Mouse (Mus musculus) right cerebral cortex, postnatal 4 days (tissue): ENCODE data around the gene Mfap1a.
"Not testable (repeated sequence)": the region's sequence is repeated elsewhere in the genome, so short reads cannot be mapped to it uniquely, and the experiment has no call there.

Source experiments
- DNase-seq: peaks from one replicate; pipeline ENCODE4 v3.0.0-alpha.2; 2022

Mfap1a gene

DNA sequence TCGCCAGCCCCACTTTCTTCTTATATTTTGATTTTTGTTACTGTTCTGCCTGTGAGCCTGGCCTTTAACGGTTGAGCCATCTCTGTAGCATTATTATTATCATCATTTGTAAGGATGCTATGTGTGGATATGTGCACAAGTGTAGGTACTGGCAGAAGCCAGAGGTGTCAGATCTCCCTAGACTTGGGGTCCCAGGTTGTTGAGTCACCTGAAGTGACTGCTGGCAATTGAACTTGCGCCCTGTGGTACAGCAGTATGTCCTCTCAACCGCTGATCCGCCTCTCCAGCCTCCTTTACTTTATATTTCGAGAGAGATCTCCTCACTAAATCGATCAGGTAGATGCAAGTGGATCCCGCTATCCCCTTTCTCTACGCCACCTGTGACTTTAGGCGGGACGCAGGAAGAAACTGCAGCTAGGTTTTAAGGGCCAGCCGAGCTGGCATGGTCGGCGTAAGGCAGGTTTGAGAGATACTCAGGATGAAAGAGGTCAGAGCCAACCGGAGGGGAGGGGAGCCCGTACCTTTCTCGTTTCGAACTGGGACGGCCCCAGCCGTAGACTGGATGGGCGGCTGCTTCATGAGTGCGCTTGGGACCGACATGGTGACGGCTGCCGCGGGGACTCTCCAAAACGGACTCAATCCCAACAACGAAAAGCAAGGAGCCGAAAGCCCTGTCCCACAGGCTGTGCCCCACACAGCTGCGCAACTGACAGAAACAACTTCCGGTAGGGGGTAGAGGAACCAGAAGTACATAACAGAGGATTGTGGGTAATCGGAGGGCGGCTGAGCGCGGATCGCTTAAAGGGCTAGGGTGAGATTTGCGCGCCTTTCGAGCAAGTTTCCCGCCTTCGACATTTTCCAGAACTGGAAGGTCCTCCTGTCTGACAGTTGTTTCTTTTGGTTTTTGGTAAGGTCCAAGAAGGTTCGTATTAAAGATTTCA, at the start of gene Mfap1a, which contains the start of gene Wdr76:
Gene Mfap1a, minus strand, starts transcription at position 724 of the 941 bp plus-strand sequence.
Gene Wdr76, plus strand, starts transcription at position 782 of the 941 bp plus-strand sequence.
- peak; percentile 70 for DNase-seq

DNA sequence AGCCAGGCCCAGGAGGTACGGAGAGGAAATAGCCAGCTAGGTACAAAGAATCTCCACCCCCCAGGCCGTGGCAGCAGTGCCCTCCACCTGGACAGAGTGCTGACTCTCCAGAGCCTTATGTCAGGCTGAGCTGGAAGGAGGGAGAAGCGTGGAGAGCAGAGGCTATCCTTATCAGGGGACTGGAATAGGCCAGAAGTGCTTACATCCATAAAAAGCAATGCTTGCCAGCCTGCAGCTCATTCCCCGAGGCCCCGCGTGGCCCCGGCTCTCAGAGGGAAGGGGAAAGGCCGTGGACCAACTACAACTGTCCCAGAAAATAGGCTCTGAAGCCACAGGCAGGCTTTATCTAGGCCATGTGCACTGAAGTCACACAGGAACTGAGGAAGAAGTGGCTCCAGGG, 44.8 kb upstream of the Mfap1a start:
- DNase-seq = no peak

DNA sequence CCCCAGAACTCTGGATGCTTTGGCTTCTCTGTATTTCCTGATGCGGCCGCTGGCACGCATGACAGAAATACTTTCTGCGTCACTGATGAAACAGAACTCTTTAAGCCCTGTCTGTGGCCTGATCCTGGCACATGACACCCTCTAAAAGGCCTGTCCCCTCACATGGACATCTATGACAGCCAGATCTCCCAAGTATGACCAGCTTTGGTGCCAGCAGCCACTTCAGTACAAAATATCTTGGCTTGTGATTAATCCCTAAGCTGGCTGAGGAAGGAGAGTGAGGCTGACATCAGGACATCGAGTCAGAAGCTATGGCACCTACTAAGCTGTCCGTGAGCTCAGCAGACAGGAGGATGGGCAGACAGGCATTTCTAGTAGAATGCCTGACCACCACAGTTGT, 43.2 kb upstream of the Mfap1a start:
- DNase-seq = no peak

DNA sequence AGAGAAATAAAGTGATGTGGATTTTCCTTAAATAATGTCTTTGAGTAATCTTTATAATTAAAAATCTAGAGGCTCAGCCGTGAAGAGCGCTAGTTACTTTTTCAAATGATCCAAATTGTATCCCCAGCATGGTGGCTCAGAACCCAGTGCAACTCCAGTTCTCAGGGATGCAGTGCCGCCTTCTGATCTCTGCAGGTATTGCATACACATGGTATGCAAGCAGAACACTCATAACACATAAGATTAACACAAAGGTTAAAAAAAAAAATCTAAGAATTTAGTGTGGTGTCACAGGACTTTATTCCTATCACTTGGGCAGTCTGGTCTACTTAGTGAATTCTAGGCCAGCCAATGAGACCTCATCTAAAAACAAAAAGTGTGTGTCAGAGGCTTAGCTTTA, 38.4 kb upstream of the Mfap1a start:
- no peak for DNase-seq

DNA sequence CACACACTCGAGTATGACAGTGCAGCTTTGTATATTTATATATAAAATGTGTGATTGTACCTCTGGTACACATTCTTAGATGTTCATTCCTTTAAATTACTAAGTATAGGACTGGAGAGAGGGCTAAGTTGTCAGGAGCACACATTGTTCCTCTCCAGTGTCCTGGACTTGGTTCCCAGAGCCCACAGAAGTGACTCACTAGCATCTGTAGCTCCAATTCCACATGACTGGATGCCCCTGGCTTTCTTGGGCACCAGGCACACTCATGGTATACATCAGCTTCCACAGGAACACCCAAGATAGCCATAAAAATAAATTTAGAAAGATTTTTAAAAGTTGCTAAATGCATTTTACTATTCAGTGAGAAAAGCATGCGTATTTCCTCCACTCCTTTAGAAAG, 18.6 kb upstream of the Mfap1a start:
- no peak for DNase-seq

DNA sequence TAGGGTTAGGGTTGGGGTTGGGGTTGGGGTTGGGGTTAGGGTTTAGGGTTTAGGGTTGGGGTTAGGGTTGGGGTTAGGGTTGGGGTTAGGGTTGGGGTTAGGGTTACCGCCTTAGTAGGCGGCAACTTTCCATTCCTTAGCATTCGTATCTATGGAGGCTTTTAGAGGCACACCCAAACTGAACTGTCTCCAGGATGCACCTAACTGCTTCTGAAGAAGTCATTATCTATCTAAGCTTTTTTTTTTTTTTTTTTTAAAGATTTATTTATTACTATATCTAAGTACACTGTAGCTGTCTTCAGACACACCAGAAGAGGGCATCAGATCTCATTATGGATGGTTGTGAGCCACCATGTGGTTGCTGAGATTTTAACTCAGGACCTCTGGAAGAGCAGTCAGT, 16.4 kb upstream of the Mfap1a start:
- DNase-seq = not testable (repeated sequence)

DNA sequence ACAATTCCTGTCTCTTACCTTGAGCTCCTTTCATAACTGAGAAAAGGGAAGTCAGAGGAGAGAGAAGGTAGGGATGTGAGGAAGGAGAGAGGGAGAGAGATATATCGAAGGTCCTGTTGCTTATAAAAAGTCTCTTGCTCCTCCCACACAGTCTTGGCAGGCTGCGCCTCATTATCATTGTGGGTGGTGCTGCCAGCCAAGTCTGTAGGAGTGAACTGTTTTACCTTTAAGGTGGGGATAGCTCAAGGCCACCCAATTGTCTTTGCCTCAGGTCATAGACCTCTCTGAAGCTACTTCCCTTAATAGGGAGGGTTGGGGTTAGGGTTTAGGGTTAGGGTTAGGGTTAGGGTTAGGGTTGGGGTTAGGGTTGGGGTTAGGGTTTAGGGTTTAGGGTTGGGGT, 15.5 kb upstream of the Mfap1a start:
- no peak for DNase-seq

DNA sequence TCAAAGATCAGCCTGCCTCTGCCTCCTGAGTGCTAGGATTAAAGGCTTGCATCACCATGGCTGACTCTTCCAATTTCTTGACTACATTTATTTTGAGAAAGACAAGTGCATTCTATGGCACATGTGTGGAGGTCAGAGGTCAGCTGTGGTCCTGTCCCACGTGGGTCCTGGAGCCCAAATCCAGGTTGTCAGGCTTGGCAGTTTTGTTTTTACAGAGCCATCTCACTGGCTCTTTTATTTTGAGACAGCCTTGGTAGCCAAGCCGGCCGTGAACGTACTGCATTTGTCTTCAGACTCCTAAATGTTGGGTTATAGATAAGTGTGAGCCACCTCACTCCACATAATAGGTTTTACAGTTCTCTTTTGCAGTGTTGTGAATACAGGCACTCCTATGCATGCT, 12.2 kb upstream of the Mfap1a start:
- DNase-seq = not testable (repeated sequence)

DNA sequence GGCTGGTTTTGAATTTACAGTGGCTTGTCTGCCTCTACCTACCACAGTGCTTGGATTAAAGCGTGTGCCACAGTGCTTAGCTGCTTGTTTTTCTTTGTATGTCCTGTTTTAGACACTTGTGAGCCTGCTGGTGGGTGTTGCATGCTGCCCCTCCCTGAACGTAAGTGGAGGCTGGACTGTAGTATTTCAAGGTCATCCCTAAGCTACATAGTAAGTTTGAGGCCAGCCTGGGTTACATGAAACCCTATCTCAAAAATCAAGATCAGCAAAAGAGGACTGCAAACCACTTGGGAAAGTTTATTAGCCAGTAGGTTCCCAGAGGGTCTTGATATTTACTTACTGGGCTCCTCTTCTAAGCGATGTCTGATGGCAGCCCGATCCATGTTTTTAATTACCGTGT, 11.6 kb upstream of the Mfap1a start:
- no peak for DNase-seq

DNA sequence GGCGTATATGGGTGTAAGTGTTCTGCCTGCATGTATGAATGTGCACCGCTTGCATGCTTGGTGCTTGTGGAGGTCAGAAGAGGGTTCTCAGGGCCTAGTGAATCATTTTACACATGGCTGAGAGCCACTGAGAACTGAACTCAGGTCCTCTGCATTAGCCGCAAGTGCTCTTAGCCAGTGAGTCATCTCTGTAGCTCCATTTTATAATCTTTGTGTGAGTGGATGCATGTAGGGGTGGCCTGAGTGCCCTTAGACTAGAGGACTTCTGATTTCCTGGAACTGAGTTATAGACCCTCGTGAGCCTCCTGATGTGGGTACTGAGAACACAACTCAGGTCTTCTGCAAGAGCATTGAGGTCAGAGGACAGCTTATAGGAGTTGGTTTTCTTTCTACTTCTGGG, 7.7 kb upstream of the Mfap1a start:
- no peak for DNase-seq

DNA sequence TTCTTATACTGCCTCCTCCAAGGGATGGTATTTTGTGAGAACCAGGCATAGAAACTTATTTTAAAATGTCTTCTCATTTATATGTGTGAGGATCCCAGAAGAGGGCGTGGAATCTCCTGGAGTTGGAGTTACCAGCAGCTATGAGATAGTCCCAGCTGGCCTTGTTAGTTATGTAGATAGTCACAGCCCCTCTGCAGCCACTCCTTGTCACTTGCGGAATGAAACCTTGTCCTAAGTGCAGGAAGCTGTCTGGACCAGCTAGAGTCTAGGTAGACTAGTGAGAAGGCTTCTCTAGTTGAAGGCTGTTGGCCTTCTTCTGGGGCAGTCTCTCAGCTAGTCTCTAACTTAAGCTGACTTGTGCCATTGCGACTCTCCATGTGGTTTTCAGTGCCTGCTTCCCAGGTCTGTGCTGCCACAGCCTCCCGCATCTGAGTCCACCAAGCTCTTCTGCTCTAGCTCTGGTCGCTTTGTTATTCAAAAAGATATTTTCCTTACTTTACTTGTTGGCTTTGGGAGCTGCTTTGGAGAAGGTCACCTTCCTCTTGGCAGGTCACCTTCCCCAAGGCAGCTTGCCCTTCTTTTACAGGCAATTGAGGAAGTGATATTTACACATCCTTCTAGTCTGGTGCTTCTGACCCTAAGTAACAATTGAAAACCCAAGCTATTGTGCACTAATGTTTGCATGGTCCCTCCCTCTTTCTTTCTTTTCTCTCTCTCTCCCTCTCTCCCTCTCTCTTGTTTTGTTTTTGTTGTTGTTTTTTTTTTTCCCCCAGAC, 6.7 kb upstream of the Mfap1a start:
- DNase-seq = not testable (repeated sequence)

DNA sequence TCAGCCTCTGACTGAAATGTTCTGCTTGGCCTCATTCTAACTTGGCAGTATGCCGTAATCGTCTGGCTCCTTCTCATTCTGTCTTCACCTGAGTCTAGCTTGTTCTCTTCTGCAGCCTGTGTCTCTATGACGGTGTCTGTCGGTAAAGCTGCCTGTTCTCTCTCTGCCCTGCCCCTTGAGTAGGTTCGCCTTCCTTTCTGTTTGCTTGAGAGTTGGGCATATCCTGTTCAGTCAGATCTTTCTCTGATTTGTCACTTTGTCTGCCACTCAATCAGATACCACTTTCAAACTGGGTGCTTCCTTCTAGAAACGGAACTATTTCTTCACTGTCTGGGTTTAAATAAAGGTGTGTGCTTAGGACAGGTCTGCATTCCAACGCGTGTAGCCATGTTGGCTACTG, 4.9 kb upstream of the Mfap1a start:
- DNase-seq = no peak

DNA sequence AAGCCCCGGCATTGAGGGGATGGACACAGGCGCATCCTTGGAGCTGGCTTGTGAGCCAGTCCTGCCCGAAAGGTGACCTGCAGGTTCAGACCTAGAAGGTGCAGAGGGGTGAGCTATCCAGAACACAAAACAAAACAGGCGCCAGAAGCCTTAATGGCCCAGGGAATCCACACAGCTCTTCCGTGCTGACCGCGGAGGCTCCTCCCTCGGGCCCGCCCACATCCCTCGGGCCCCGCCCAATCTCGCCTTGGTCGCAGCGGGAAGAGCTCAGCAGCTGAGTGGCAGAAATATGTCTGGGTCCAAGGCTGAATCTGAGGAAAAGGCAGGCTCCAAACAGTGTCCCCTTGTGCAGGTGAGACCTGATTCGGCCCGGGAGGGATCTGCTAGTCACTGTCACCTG, 3.1 kb upstream of the Mfap1a start:
- peak; percentile 51 for DNase-seq

DNA sequence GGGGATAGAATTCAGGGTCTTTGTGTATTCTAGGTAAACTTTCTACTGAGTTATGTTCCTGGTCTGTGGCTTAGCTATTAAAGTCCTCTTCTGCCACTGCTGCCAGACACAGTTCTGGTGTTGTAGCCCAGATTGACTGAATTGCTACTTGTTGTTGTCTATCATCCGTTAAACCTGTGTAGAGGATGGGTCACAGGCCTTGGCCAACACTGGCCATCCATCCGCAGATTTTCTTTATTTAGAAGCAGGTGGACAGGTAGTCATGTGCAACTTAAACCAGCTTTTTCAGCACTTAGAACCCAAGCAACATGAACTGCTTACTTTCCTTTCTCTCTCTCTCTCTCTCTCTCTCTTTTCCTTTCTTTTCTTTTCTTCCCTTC, 1.5 kb upstream of the Mfap1a start:
- no peak for DNase-seq

DNA sequence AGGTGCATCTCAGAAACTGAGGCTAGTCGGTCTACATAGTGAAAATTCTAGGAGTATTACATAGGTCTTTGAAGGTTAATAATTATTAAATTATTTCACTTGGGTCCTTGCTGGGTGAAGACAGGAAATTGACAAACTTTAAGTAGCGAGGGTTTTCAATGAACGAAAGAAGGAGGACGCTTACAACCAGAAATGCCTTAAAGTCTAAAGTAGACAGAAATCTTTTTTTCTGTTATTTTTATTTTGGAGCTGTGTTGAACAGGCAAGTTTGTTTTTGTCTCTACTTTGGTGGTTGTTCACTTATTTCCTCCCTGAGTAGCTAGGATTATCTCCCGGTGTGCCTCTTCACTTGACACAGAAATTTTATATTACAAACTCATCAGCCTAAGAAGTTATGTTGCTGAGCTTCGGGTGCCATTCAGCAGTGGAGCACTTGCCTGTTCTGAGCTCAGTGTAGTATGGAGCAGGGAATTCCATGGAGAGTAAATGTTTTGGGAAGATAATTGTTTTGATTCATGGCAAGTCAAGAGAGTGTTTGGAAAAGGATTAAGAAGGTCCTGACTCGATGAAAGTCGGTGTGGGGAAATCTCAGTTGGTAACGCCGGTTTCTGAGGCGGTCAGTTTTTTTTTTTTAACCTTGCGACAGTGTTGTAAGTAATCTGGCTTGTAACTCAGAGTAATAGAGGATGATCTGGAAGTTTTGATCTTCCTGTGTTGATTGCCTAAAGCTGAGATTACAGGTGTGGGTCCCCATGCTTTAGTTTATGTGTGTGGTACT, 897 bp upstream of the Mfap1a start:
- no peak for DNase-seq

DNA sequence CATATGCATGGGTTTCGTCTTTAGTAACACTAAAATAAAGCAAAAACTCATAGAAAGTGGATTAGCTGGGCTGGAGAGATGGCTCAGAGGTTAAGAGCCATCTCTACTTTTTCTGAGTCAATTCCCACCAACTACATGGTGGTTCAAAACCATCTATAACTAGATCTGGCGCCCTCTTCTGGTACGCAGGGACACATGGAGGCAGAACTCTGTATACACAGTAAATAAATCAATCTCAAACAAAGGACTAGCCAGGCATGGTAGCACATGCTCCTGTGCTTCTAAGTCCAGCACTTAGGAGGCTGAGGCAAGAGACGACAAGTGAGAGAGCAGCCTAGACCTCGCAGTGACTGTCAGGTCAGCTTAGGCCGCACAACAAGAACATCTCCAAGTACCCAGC, 4.9 kb downstream of the Mfap1a start:
- not testable (repeated sequence) for DNase-seq

DNA sequence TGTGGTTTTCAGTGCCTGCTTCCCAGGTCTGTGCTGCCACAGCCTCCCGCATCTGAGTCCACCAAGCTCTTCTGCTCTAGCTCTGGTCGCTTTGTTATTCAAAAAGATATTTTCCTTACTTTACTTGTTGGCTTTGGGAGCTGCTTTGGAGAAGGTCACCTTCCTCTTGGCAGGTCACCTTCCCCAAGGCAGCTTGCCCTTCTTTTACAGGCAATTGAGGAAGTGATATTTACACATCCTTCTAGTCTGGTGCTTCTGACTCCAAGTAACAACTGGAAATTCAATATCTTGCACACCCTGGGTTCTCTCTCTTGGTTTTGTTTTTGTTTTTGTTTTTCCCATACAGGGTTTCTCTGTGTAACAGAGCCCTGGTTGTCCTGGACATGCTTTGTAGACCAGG, 22.1 kb downstream of the Mfap1a start:
- not testable (repeated sequence) for DNase-seq

DNA sequence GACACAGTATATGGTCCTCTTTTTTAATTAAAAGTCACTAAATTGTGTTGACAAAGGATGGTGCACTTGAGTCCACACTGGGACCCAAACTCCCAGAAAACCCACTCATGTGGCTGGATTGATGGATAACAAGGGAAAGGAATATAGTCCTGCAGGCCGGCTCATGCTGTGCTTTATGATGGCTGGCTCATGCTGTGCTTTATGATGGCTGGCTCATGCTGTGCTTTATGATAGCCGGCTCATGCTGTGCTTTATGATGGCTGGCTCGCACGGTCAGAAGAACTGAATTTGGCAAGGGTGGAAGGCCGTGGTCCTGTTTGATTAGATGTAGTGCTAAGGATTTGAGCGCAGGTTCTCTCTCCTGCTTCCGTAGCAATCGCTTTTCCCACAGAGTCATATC, 22.9 kb downstream of the Mfap1a start:
- no peak for DNase-seq

DNA sequence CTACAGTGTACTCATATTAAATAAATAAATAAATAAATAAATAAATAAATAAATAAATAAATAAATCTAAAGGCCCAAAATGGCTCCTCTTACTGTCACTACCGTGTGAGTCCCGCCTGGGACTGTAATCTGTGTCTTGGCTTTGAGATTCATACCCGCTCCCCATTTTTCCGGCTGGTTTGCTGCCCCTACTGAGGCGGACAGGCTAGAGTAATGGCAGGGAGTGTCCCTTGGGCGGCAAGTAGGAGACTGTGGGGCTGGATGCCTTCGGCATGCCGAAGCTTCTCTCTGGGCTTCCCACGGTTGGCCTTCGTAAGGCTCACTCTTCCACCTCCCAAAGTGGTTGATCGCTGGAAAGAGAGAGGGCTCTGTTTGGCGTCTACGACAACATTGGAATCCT, 25.5 kb downstream of the Mfap1a start:
- not testable (repeated sequence) for DNase-seq

DNA sequence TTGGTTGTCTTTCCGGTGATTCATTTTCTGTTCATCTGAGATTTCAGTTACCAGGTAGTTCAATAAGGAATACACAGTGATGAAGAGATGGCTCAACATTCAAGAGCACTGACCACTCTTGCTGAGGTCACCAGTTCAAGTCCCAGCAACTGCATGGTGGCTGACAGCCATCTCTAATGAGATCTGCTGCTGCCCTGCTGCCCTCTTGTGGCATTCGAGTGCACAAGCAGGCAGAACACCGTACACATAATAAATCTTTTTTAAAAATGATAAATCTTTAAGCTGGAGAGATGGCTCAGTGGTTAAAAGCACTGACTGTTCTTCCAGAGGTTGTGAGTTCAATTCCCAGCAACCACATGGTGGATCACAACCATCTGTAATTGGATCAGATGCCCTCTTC, 26.0 kb downstream of the Mfap1a start:
- no peak for DNase-seq

DNA sequence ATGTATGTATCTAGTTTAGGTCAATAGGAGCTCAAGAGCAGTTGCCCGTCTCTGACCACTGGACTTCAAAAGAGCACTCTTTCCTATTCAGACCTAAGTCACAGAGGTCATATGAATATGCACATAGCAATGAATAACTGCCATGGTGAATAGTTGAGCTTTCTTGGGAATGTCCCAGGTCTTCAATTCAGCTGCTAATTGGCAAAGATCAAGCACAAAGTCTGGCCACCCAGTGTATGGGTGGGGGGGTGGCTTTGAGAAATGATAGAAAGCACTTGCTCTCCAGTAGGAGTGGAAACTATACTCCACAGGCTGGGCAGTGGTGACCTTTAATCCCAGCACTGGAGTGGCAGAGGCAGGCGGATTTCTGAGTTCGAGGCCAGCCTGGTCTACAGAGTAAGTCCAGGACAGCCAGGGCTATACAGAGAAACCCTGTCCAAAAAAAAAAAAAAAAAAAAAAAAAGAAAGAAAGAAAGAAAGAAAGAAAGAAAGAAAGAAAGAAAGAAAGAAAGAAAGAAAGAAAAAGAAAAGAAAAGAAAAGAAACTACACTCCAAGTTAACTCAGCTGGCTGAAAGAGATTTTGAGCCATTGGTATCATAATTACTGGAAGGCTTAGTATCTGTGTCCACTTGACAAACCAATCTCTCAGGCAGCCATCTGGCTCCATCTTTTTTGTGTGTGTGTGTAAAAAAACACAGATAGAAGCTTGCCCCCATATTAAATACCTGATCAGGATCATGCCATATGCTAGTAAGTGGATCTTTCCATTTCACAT, 28.8 kb downstream of the Mfap1a start:
- DNase-seq = no peak

DNA sequence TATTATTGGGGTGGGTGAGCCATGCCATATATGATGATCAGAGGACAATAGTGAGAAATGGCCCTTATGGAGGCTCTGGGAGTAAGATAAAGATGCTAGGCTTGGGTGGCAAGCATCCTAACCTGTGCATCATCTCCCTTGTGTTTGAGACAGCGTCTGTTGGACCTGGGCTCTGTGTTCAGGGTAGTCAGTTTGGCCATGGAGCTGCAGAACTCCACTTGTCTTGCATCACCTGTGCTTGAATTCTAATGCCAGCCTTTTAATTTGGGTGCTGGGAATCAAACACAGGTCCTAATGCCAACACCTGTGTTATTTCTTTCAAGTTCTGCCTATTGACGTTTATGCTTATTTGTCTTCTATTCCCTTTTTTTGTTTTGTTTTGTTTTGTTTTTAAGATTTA, 31.2 kb downstream of the Mfap1a start:
- not testable (repeated sequence) for DNase-seq

DNA sequence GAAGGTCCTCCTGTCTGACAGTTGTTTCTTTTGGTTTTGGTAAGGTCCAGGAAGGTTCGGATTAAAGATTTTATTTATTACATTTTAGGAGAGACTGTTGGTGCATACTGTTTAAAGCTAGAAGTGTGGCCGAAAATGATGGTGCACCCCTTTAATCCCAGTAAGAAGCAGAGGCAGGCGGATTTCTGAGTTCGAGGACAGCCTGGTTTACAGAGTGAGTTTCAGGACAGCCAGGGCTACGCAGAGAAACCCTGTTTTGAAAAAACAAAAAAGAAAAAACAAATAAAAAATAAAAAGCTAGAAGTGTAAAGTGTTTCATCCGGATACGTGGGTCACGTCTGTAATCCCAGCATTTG, 32.3 kb downstream of the Mfap1a start:
- DNase-seq = no peak
